Mouse (Mus musculus) intestine, postnatal 0 days (tissue): ENCODE data around the gene Slc8a2. TPM values are rescaled to one million over a fixed set of nuclear protein-coding genes. Genes with fewer than 3 reads are reported as not detected.

Source experiments
- ATAC-seq: fragments of 200-750 bp; cut with Nextera tagmentation; 2 replicates; pipeline ENCODE4 v1.8.0; 2017; ENCODE audit warnings: mild to moderate bottlenecking, moderate TSS enrichment, moderate library complexity
- H3K27ac ChIP-seq: fragments of 300-500 bp; sonication (generic); 2 replicates; pipeline ENCODE4 v1.5.1; 2014; ENCODE audit warnings: mild to moderate bottlenecking, low read depth, low read length, moderate library complexity
- H3K27me3 ChIP-seq: fragments of 300-500 bp; sonication (generic); replicated peaks from 2 replicates; pipeline ENCODE4 v1.6.1; 2014; ENCODE audit warnings: low read length, mixed read lengths; ENCODE audit not compliant: control insufficient read depth, insufficient read depth
- H3K36me3 ChIP-seq: fragments of 300-500 bp; sonication (generic); 2 replicates; pipeline ENCODE4 v1.6.1; 2014; ENCODE audit warnings: mild to moderate bottlenecking, moderate library complexity; ENCODE audit not compliant: control insufficient read depth, insufficient read depth
- H3K4me1 ChIP-seq: fragments of 300-500 bp; sonication (generic); replicated peaks from 2 replicates; pipeline ENCODE4 v1.6.1; 2014; ENCODE audit warnings: antibody characterized with exemption, low read length, mixed read lengths; ENCODE audit not compliant: control insufficient read depth, insufficient read depth
- H3K4me2 ChIP-seq: fragments of 300-500 bp; sonication (generic); replicated peaks from 2 replicates; pipeline ENCODE4 v1.6.1; 2014; ENCODE audit warnings: low read depth, mild to moderate bottlenecking, moderate library complexity
- H3K4me3 ChIP-seq: fragments of 300-500 bp; sonication (generic); 2 replicates; pipeline ENCODE4 v1.5.1; 2014; ENCODE audit warnings: low read depth, low read length
- H3K9ac ChIP-seq: fragments of 300-500 bp; sonication (generic); 2 replicates; pipeline ENCODE4 v1.6.1; 2014; ENCODE audit warnings: mild to moderate bottlenecking, low read depth, low read length
- H3K9me3 ChIP-seq: fragments of 300-500 bp; sonication (generic); 2 replicates; pipeline ENCODE4 v1.6.1; 2016; ENCODE audit warnings: mixed run types; ENCODE audit not compliant: control insufficient read depth
- CTCF ChIP-seq: sonication (generic); IDR thresholded peaks from 2 replicates; pipeline ENCODE4 v1.5.1; 2016; ENCODE audit warnings: low read depth, mild to moderate bottlenecking, control low read depth, antibody characterized with exemption, moderate library complexity
- WGBS: fragments of 180-500 bp; shearing (Covaris S2); extraction: QIAGEN DNeasy Blood & Tissue Kit; methylation state at CpG from one replicate; pipeline ENCODE4 v1.1.7; 2014; 5-methylcytosine and 5-hydroxymethylcytosine counted together
- polyA plus RNA-seq: library from polyadenylated mRNA; unstranded; fragments of >200 nt; fragmentation: Nextera tagmentation; extraction: Ambion mirVana; gene quantifications from 2 replicates; pipeline ENCODE4 v1.2.1, GENCODE M21; 2015

The Slc8a2 gene
- polyA plus RNA-seq, 1 experiment from 2014 or later, result 0.08 TPM

DNA sequence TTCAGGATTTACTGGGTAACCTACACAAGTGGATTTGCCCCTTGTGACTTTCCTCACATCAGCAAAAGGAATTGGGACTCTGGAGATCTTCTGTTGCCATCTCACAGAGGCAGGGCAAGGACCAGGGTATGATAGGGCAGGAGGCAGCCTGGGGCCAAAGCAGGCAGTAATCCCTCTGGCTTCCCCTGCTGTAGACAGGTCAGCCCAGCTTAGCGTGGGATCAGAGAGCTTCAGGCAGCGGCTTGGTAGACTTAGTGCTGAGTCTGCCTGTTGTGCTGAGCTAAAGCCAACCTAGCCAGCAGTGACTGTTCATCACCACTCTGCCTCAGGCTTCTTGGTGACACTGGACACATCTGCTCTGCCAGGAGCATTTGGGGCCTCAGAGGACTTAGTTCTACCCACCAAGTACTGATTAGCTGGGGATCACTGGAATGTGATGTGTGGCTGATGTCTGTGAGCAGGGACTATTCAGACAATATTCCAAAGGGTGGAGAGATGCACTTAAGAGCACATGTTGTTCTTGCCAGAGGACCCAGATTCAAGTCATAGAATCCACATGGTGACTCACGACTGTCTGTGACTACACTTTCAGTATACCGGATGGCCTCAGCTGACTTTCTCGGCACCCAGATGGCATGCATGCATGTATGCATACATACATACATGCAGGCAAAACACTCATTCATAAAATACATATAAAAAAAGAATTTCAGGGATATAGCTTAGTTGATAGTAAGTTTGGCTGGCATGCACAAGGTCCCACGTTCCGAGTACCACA is 24.8 kb upstream of the Slc8a2 start:
- H3K4me3 ChIP-seq, result no peak overlapping the region
- H3K27ac ChIP-seq, result no peak overlapping the region
- H3K9ac ChIP-seq, result no peak overlapping the region
- H3K4me1 ChIP-seq, result no peaks in the 10 kb centered on the region
- H3K27me3 ChIP-seq, result no peaks in the 10 kb centered on the region
- ATAC-seq, result no peak
- peaks cover 50% of the 10 kb centered on the region for H3K36me3 ChIP-seq
- no peak overlapping the region for H3K4me2 ChIP-seq
- WGBS, result 86% methylated on average over 7 of the region's 7 CpGs
- H3K9me3 ChIP-seq, result no peaks in the 10 kb centered on the region
- no peak for TF ChIP-seq CTCF

DNA sequence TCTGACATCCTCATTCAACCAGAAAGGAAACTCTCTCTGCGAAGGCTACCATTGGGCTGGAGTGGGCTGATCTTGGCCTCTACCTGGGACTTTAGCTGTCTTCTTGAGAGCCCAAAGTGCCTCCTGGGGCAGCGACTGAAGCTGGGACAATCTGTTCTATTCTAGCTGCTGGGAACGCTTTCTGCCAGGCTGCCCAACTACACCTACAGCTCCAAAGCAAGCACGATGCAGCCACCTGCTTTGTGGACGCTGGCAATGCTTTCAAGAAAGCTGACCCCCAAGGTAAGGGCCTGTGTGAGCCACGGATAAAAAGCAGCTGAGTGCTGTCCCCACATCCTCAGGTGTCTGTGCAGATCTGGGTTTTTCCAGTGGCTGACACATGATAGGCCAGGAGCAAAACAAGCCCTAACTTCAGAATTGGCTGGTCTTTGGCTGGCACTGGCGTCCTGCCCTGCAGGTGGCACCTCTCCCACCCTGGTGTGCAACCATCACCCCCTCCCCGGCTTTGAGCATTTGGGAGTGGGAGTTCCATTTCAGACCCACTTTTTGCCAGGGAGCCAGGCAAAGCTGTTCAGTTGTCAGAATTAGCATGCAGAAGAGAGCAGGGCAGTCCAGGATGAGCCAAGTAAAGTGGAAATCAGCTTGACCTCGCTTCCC is 20.6 kb upstream of the Slc8a2 start:
- Histone ChIP-seq H3K36me3 (peaks cover 87% of the 10 kb centered on the region), H3K27ac (no peak overlapping the region), H3K4me2 (no peak overlapping the region), H3K9me3 (no peaks in the 10 kb centered on the region), H3K9ac (no peak overlapping the region), H3K27me3 (no peaks in the 10 kb centered on the region), H3K4me3 (no peak overlapping the region), H3K4me1 (no peaks in the 10 kb centered on the region)
- no peak for ATAC-seq
- no peak for TF ChIP-seq CTCF
- WGBS, result 94% methylated on average over 9 of the region's 9 CpGs

DNA sequence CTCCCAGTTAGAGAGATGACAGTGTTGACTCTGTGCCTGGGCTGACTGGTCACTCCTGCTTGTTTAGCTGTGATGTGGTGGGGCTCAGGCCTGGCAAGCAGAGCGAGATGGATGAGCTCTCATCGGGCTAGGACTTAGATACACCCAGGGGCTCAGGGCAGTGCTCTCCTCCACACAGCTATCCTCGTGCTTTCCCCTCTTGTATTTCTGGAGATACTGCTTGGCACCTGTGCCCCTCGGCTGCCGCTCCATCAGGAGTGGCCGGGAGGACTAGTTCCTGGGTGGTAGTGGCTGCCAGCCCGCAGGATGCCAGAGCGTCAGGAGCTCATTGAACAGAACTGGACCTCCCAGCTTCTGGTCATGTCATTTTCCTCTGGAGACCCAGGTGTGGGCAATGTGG is 19.5 kb upstream of the Slc8a2 start:
- 92% methylated on average over 8 of the region's 8 CpGs for WGBS
- H3K4me2 ChIP-seq, result no peak overlapping the region
- H3K9ac ChIP-seq, result no peak overlapping the region
- no peak for ATAC-seq
- H3K27ac ChIP-seq, result no peak overlapping the region
- H3K36me3 ChIP-seq, result peaks cover 88% of the 10 kb centered on the region
- no peak overlapping the region for H3K4me3 ChIP-seq
- no peaks in the 10 kb centered on the region for H3K4me1 ChIP-seq
- no peaks in the 10 kb centered on the region for H3K9me3 ChIP-seq
- TF ChIP-seq CTCF, result no peak
- H3K27me3 ChIP-seq, result no peaks in the 10 kb centered on the region

DNA sequence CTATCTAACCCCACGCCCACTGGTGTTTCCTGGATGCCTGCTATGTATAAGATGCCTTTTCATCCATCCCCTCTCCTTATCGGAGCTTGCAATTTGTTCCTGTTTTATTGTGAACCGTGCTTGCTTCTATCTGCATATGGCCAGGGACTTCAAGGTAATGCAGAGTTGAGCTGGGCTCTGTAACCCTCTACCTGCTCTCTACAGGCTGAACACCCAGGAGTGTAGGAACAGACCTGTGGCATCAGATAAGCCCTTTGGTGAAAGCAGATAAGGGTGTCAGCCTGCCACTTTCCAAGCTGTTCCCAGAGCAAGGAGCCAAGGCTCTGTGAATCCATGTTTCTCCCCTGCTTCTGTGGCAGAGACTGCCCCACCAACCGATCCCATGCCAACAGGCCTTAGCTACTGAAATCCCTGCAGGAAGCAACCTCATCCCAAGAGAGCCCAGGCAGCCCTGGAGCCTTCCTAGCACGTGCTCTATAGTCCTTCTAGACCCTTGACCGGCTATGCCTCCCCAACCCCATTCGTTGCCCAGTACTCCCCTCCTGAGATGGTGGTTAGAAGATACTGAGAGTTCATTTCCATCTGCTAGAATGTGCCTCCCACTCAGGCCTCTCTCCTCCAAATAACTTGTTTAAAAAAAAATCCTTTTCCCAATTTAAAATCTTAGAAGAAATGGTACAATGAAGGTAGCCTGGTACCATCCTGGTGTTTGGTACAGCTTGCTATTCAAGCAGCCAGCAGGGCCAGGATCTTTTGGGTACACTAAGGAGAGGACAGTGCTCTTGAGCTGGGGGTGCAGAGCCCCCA is 18.1 kb upstream of the Slc8a2 start:
- no peak overlapping the region for H3K27ac ChIP-seq
- no peak overlapping the region for H3K4me3 ChIP-seq
- H3K9me3 ChIP-seq, result no peaks in the 10 kb centered on the region
- WGBS, result 91% methylated on average over 7 of the region's 7 CpGs
- peaks cover 95% of the 10 kb centered on the region for H3K36me3 ChIP-seq
- no peaks in the 10 kb centered on the region for H3K27me3 ChIP-seq
- no peak for ATAC-seq
- TF ChIP-seq CTCF, result no peak
- H3K4me2 ChIP-seq, result no peak overlapping the region
- no peaks in the 10 kb centered on the region for H3K4me1 ChIP-seq
- H3K9ac ChIP-seq, result no peak overlapping the region

DNA sequence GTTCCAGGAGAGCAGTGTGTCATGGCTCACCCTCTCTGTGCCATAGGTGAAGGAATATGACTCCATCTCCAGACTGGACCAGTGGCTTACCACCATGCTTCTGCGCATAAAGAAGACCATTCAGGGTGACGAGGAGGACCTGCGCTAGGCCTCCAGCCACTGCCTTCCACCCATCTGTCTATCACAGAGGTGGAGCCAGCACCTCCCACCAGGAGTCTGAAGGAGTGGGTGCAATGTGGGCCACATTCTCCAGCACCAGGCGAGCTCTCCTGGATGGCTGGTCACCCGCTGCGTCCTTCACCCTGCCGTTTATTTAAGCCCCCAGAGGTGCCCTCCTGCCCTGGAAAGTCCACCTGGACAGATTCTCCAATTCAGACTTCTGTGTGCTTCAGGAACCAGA is 13.2 kb upstream of the Slc8a2 start:
- 90% methylated on average over 7 of the region's 7 CpGs for WGBS
- Histone ChIP-seq H3K4me3 (no peak overlapping the region), H3K27ac (no peak overlapping the region; the same call in 1 of the 2 replicates), H3K9ac (no peak overlapping the region), H3K36me3 (peaks cover 62% of the 10 kb centered on the region), H3K9me3 (no peaks in the 10 kb centered on the region), H3K4me1 (no peaks in the 10 kb centered on the region), H3K27me3 (no peaks in the 10 kb centered on the region), H3K4me2 (no peak overlapping the region)
- TF ChIP-seq CTCF, result no peak
- no peak for ATAC-seq

DNA sequence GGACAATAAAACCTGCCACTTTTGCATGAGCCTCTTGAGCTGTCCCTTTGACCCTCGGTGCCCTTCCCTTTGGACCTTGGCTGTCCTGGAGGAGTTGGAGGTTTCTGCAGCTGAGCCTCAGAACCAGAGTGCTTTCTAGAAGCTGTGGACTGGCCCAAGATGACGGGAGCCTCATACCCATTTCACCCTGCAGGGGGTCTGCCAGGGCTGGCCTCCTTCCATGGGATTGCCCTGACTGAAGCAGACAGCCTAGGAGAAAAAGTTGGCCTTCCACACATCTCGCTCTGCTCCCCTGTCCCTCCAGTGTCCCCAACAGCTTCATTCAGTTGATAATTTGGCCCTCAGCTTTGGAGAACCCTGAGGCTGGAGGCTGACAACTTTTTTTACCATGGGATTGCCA is 12.5 kb upstream of the Slc8a2 start:
- Histone ChIP-seq H3K4me1 (no peaks in the 10 kb centered on the region), H3K36me3 (peaks cover 55% of the 10 kb centered on the region), H3K9ac (no peak overlapping the region), H3K9me3 (no peaks in the 10 kb centered on the region), H3K27me3 (no peaks in the 10 kb centered on the region), H3K4me2 (no peak overlapping the region), H3K4me3 (no peak overlapping the region), H3K27ac (no peak overlapping the region)
- ATAC-seq, result no peak
- TF ChIP-seq CTCF, result no peak
- WGBS, result 85% methylated on average over 3 of the region's 3 CpGs
